Mouse (Mus musculus) leukemia stem cell, adult 10-12 weeks (primary cell): ENCODE results near the gene Arhgap6. TPM values are rescaled to one million over a fixed set of nuclear protein-coding genes. Genes with fewer than 3 reads are reported as not detected.

ENCODE experiments used
- polyA plus RNA-seq: library from polyadenylated mRNA; stranded (reverse); fragments of >175 nt; gene quantifications from 2 replicates; pipeline ENCODE4 v1.2.3, GENCODE M21; 2012; ENCODE audit warnings: low replicate concordance

Gene Arhgap6
- polyA plus RNA-seq, result 3.8 and 10.4 TPM in 2 replicates

DNA sequence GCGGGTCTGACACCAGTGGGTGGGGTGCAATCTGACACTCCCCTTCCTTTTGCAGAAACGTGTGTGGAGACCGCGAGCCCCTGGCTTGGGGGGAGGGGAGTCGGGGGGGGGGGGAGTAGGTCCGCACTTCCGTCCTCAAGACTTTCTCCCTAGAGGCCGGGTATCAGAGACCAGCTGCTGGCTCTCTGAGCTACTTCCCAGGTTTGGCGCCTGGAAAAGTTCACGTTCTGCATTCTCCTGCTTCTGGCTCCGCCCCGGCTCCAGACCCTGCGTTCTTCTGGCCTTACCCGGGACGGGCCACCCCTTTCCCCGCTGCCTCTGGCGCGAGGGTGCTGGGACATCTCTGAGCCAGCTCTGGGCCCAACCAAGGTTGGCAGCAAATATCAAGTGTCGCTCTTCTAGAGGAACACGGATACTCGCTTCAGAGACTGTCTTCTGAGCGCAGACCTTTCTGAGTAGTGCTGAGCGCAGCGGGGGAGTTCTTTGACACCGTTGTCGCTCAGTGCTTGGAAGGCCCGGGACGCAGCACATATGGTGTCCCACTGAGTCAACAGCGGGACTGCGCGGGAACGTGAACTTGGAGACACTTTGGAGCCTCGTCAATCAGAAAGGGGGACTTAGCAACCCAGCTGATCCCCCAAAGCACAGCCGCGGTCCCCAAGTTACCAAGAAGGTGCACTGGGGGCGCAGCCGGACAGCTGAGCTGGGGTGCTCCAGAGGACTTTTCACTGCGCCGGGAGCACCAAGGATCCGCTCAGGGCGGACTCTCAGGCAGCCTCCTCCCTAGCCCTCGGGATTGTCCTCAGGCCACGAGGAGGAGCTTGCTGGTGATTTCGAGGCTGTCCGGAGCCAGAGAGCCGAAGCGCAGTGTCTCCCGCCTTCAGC lies at the start of gene Arhgap6:
Gene Arhgap6 (plus strand): TSS at position 126 of the 885 bp plus-strand sequence.

DNA sequence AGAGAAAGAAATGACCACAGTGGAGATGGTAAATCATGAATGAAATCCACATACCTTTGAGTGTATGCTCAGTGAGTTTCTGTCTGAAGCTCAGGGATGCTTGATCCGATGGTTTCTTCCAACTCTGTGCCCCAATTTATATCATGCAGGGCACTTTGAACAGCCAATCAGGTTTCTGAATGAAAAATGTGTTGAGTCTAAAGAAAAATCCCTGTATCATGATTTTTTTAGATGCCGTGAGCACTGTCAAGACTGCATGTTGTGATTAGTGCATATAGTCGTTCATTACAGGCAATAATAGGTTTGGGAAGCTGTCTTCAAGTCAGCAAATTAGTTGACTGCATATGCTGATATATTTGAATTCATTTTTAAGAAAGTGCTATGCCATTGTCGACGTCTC lies 392.2 kb downstream of the Arhgap6 start, which contains the start of gene Amelx:
Gene Amelx (minus strand): TSS at position 101 of the 400 bp plus-strand sequence.

DNA sequence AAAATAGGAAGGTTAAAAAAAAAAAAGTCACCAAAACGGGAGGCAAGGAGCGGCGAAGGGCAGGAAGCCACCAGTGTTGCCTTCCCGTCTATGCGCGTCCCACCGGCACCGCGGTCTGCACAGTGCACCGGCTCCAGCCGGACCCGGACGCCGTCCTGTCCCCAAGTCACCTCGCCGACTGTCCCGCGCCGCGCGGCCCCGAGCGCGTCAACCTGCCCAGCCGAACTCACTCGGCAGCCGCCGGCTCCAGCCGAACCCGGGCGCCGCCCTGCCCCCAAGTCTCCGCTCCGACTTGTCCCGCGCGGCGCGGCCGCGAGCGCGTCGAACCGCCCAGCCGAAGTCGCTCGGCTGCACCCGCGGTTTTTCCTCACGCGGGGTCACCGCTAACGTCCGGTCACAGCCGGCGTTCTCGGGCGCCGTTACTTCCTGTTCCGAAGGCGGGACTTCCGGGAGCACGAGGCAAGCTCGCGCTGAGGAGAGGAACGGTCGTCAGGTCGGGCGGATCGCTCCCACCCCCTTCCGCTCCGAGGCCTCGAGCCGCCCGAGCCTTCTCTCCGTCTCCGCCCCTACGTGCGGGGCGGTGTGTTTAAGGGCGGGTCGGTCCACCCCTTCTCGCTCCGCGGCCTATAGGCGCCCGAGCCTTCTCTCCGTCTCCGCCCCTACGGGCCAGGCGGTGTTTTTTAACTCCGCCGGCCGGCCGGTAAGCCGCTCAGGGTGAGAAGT lies 525.2 kb downstream of the Arhgap6 start, which contains the start of gene Hccs:
Gene Hccs (minus strand): TSS at position 428 of the 723 bp plus-strand sequence.

Other genes starting within 250 kb of the Arhgap6 start
- gene Frmpd4, start 217.9 kb upstream of the Arhgap6 start, polyA plus RNA-seq, result not detected in 2 replicates
- gene Msl3, start 121.2 kb upstream of the Arhgap6 start, polyA plus RNA-seq, result 0.84 and 23.6 TPM in 2 replicates